Mouse (Mus musculus): ENCODE measurements around the gene Tmem178.

DNA sequence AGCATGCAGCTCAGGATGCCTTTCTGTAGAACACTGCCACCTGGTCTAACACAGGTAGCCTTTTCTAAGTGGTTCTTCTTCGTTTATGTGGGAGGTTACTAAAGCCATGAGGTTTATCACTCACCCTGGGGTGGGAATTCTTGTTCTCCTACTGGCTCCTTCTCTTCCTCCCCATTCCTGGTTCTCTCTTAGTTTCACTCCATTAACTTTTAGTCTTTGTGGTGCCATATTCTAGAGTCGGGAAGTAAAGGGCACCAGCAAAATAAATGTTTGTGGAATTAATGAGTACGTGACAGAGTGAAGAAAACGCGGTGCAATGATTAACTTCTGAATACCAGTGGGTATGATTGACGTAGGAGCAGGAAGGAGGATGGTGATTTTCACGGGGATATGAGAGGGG is 28.5 kb downstream of the Tmem178 start:
- TF ChIP-seq CTCF (IDR thresholded peaks at IDR 0.05) (no peak), EP300 (IDR thresholded peaks at IDR 0.05) (no peak)
